Mouse (Mus musculus) duodenum, adult 2 months (tissue): ENCODE results near the gene Ptprg. TPM values are rescaled to one million over a fixed set of nuclear protein-coding genes. Genes with fewer than 3 reads are reported as not detected.

Experiments used
- polyA plus RNA-seq: library from polyadenylated mRNA; depleted of rRNA; stranded (reverse); fragments of >200 nt; gene quantifications from 2 replicates; pipeline ENCODE4 v1.2.3, GENCODE M21; 2012; ENCODE audit warnings: low replicate concordance; rRNA removed

The Ptprg gene
- polyA plus RNA-seq, result 8.0 and 21.4 TPM in 2 replicates

GRCm38 (mm10) chr14:11553273-11553665 is at the start of gene Ptprg:
Ptprg (plus strand) TSS chr14:11553532.

DNA sequence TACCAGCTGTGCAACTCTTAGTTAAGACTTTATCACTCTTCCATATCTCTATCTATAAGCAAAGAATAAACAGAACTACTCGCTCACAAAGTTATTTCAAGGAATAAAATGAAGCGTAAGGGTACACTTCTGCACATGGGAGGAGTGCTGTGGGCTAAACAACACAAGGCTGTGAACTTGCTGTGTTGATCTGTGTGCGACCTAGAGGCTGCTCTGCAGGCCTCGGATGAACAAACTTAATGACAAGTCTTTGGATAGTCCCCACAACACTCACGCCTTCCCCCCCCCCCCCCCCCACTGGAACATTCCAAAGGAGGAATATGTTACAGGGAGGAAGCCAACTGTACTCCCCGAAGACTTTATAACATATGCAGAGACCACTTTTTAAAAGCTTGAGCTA is 730.3 kb downstream of the Ptprg start, which contains the start of gene Gm49355:
Gene Gm49355, plus strand, starts transcription at position 336 of the 400 bp plus-strand sequence.

DNA sequence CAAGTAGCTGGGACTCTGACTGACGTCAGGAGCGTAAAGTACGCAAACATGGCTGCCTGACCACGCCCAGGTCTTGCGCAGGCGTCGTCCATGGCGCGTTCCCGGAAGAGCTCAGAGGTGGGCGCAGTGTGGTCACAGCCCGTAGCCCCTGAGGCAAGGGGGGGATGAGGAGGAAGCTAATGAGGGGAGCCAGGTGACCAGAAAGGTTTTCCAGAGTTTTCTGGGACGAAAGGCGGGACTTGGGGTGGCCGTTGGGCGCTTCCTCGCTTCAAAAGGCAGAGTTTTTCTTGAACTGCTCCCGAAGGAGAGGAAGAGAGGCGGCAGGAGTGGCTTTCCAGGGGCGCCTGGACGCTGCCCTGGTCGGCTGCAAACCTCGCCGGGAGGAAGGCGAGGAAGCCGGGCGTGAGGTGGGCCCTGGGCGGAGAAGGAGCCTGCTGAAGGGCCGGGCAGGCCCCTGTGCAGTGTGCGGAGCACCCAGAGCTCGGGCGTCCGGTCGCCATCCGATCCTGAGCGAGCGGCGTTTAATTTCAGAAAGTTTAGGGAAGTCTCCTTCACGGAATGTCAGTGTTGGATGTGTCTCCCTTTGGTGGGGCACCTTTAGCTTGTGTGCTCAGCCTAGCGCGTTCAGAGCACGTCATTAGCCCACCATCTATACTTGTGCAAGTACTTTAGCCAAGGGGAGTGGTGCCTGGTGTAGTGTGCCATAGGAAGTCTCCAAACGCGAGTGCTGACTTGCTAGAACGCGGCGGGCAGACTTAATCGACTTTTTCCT is 731.0 kb downstream of the Ptprg start, which contains the start of gene 3830406C13Rik:
Gene 3830406C13Rik, plus strand, starts transcription at position 33 of the 772 bp plus-strand sequence.

Other genes starting within 250 kb of the Ptprg start
- 0.15 and 0.25 TPM in 2 replicates for gene Gm3839, start 196.8 kb upstream of the Ptprg start, polyA plus RNA-seq